Mouse (Mus musculus) erythroblast, embryonic 14.5 days (primary cell): ENCODE results near the gene Mfng. TPM values are rescaled to one million over a fixed set of nuclear protein-coding genes. Genes with fewer than 3 reads are reported as not detected.

ENCODE experiments used
- H3K27me3 ChIP-seq: 2 replicates; pipeline ENCODE4 v1.6.1; 2012; ENCODE audit warnings: inconsistent platforms; ENCODE audit not compliant: control insufficient read depth
- H3K36me3 ChIP-seq: 2 replicates; pipeline ENCODE4 v1.6.1; 2012; ENCODE audit warnings: mild to moderate bottlenecking, inconsistent platforms; ENCODE audit not compliant: control insufficient read depth
- H3K4me1 ChIP-seq: 2 replicates; pipeline ENCODE4 v1.6.1; 2012; ENCODE audit warnings: inconsistent platforms; ENCODE audit not compliant: control insufficient read depth
- H3K4me3 ChIP-seq: replicated peaks from 2 replicates; pipeline ENCODE3; 2012; ENCODE audit warnings: moderate library complexity, mild to moderate bottlenecking, inconsistent platforms
- H3K9me3 ChIP-seq: 2 replicates; pipeline ENCODE4 v1.6.1; 2012; ENCODE audit warnings: low read length, inconsistent platforms, mixed read lengths; ENCODE audit not compliant: control insufficient read depth
- GATA1 ChIP-seq: IDR thresholded peaks from 2 replicates; pipeline ENCODE4 v1.6.1; 2012; ENCODE audit warnings: low read length, inconsistent platforms, mixed read lengths
- TAL1 ChIP-seq: IDR thresholded peaks from 3 replicates; pipeline ENCODE4 v1.6.1; 2012; ENCODE audit warnings: low read length, inconsistent platforms, mixed read lengths
- polyA plus RNA-seq: library from polyadenylated mRNA; stranded (reverse); fragments of >175 nt; gene quantifications from 2 replicates; pipeline ENCODE4 v1.2.3, GENCODE M21; 2012

The Mfng gene
- polyA plus RNA-seq, 1 experiment = 0.13 TPM

DNA sequence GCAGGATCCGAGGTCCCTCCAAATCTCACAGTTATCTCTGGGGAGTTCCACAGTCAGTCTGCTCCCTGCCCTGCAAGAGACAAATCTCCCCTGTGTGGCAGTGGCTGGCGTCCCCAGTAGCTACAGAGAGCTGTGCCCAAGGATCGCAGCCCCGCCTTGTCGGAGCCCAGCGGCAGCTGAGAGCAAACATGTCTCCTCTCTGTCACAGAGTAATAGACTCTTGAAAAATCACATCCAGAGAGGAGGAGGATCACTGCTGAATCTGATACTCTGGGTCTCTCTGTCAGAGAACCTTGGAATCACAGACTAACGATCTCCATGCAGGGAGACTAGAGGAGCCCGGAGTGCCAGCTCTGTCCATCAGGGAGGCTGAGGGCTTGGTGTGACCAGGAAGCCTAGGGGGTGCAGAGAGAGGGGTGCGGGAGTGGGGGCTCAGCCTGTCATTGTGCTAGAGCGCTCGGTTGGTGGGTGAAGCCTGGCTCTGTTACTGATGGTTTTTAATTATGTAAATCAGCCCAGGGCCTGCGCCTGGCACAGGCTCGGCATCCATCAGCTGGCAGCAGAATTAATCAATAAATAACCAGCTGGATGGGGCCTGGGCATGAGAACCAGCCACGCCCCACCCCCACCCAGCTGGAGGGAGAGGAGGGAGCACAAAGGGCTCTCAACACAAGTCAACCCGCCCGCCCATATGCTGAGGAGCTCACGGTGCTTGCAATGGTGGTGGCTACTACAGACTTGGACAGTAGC is 37.7 kb downstream of the Mfng start:
- no peaks in the 10 kb centered on the region for H3K4me1 ChIP-seq
- no peaks in the 10 kb centered on the region for H3K9me3 ChIP-seq
- H3K27me3 ChIP-seq = peaks cover 6% of the 10 kb centered on the region; the same call in 1 of the 2 replicates
- no peak overlapping the region for H3K4me3 ChIP-seq
- TF ChIP-seq GATA1 (no peak), TAL1 (no peak)
- H3K36me3 ChIP-seq = no peaks in the 10 kb centered on the region

DNA sequence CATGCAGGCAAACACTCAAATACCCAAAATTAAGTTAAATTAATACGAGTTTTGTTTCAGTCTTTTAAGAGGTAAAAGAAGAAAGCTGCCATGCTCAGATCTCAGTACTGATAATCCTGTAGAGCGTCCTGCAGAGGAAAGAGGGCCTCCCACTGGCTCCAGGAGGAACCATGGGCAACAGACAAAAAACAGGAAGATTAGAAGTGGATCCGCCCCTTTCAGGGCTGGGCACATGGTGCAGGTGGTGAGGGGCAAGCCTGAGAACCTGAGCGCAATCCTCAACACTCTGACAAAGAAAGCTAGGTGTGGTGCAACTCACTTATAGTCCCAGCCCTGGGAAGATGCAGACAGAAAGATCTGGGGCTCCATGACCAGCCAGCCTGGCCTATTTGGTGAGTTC is 41.4 kb downstream of the Mfng start:
- Histone ChIP-seq H3K36me3 (no peaks in the 10 kb centered on the region), H3K4me1 (no peaks in the 10 kb centered on the region), H3K4me3 (no peak overlapping the region), H3K27me3 (peaks cover 2% of the 10 kb centered on the region; the same call in 1 of the 2 replicates), H3K9me3 (no peaks in the 10 kb centered on the region)
- TF ChIP-seq TAL1 = no peak
- TF ChIP-seq GATA1 = no peak

DNA sequence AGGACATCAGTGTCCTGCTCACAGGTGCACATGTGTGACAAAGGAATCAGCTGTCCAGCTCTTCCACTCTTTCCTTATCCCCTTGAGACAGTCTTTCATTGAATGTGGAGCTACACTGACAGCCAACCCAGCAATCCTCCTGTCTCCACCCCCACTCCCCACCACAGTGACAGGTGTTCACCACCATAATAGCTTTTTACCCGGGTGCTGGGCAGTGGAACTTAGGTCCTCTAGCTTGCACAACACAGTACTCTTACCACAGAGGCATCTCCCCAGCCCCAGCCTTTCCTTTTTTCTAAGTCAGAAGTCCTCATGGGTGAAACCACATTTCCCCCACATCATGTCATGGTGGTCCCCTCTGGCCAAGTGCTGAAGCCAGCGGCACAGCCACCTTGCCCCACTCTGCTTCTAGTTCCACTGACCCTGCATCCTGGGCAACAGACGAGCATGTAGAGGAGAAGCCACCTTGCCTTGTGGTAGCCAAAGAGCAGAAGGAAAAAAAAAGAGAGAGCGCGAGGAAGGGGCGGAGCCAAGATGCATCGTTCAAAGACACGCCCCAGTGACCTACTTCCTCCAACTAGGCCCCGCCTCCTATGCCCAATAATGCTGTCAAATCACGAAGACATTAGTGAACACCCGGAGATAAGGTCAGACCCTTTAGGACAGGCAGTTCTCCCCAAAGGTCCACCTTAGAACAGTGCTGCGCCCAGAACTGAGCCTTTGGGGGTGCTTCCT is 42.8 kb downstream of the Mfng start:
- Histone ChIP-seq H3K36me3 (no peaks in the 10 kb centered on the region), H3K9me3 (no peaks in the 10 kb centered on the region), H3K4me3 (no peak overlapping the region), H3K27me3 (no peaks in the 10 kb centered on the region; the same call in 1 of the 2 replicates), H3K4me1 (no peaks in the 10 kb centered on the region)
- TF ChIP-seq TAL1 = no peak
- TF ChIP-seq GATA1 = no peak

DNA sequence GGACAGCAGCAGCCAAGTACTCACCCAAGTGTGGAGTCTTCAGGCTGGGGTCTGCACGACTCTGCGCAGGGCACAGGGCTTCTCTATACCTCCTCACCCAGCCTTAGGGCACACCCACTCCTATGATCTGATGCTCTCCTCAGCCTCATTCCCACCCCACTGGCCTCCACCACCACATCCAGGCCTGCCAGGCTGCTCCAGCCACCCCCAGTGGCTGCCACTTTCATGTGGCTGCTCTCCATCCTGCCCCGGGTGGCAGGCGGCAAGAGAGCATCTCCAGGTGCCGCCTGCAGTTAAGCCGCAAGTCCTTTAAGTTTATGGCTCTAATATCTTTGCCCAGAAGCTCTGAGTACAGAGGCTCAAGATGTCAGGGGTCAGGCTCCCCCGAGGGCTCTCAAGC is 46.6 kb downstream of the Mfng start:
- Histone ChIP-seq H3K9me3 (no peaks in the 10 kb centered on the region), H3K27me3 (no peaks in the 10 kb centered on the region), H3K36me3 (no peaks in the 10 kb centered on the region), H3K4me1 (no peaks in the 10 kb centered on the region), H3K4me3 (no peak overlapping the region)
- no peak for TF ChIP-seq GATA1
- no peak for TF ChIP-seq TAL1

DNA sequence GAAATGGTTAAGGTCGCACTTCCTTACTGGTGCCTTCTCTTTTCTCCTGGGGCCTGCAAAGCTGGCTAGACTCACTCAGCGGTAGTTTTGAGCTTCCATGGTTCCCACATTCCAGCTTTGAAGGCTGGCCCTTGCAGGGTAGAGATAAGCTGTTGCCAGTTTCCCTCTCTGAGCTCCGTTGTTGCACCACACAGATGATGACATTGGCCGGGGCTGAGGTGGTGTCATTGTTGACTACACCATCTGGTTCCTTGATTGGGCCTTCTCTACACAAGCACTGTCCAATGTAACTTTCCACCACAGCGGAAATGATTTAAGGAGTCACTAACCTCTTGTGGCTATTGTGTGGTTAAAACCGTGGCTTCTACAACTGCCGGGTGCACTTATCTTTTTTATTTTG is 52.7 kb downstream of the Mfng start:
- H3K4me3 ChIP-seq = no peak overlapping the region
- H3K27me3 ChIP-seq = peaks cover 50% of the 10 kb centered on the region
- no peaks in the 10 kb centered on the region for H3K4me1 ChIP-seq
- no peaks in the 10 kb centered on the region for H3K36me3 ChIP-seq
- no peaks in the 10 kb centered on the region for H3K9me3 ChIP-seq
- no peak for TF ChIP-seq TAL1
- no peak for TF ChIP-seq GATA1

DNA sequence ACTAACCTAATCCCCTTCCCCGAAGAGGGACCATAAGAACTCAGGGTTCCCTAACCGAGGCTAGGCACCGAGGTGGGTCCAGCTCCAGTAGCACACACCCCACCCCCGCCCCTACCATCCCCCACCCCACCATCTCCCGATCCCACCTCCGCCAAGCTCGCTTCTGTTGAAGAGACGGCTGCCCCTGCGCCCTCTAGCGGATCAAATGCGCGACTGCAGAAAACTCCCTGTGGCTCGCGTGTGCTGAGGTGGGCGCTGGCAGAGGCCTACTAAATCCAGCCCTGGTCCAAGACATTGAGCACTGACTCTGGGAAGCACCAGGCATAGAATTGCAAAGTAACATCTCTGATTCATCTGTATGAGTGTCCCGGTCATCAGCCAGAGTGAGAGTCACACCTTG is 53.2 kb downstream of the Mfng start:
- Histone ChIP-seq H3K27me3 (peaks cover 55% of the 10 kb centered on the region), H3K36me3 (no peaks in the 10 kb centered on the region), H3K4me1 (no peaks in the 10 kb centered on the region), H3K4me3 (no peak overlapping the region), H3K9me3 (no peaks in the 10 kb centered on the region)
- TF ChIP-seq TAL1 (no peak), GATA1 (no peak)

DNA sequence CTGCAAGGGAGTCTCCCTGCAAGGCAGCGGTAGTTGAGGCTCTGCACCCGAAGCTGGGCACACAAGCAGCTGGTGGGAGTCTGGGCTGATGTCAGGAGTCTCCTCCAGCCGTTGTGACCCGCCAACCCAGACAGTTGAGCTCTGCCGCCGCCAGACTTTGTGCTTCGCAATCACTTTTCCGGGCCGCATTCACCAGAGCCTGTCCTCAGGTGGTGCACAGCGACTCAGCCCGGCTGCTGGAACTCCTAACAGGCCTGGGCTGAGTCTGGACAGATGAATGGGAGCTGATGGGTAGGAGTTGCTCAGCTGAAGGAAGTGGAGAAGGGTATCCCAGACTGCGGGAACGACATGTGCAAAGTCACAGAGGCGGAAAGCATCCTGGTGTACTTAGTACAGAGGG is 53.9 kb downstream of the Mfng start:
- TF ChIP-seq TAL1 (no peak), GATA1 (no peak)
- H3K4me3 ChIP-seq = no peak overlapping the region
- H3K27me3 ChIP-seq = peaks cover 61% of the 10 kb centered on the region

DNA sequence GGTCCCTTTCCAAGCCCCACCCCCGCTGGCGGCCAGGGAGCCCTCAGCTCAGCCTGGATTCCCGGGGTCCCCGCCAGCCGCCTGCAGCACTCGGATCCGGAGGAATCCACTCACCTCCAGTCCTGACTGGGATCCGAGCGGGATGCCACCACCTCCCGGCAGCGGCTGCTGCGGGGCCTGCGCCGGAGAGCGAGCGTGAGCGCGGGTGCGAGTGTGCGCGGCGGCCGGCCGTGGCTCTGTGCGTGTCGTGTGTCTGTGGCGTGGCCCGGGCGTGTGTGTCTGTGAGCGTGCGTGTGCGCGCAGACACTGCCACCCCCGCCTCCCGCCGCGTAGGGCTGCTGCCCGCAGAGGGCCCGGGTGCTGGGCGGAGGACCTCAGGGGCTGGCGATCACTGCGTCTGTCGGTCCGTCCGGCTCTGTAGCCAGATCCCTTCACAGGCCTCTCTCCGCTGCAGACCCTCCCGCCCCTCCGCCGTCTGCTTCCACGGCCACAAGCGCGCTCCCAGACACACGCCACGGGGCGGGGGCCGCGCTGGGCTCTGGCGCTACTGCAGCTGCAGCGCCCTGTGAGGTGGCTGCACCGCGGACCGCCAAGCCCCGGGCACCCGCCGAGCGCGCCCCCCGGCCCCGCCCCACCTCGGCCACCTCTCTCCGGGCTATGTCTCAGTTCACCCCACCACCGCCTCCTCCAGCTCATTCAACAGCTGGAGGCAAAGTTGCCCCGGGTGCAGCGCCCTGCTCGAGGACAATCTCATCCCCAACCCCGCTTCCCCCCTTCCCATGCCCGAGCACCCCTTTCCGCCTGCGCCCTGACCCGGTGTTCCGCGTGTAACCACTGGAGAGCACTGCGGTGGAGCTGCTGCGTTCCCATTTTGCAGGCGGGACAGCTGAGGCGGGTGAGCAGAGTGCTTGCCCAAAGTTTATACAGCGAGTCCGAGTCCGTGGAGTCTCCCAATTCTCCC is 54.7 kb downstream of the Mfng start, which contains the start of gene Elfn2:
Elfn2 (minus strand) TSS at position 482 of the 961 bp plus-strand sequence.
- TF ChIP-seq GATA1 (no peak), TAL1 (no peak)
- Histone ChIP-seq H3K27me3 (peaks cover 69% of the 10 kb centered on the region), H3K4me3 (no peak within 1 kb of the TSS), H3K4me1 (no peaks in the 10 kb centered on the region), H3K36me3 (no peaks in the 10 kb centered on the region), H3K9me3 (no peaks in the 10 kb centered on the region)

More for the DNA sequence above, 53.9 kb downstream of the Mfng start:
- H3K4me1 ChIP-seq = no peaks in the 10 kb centered on the region
- no peaks in the 10 kb centered on the region for H3K36me3 ChIP-seq
- no peaks in the 10 kb centered on the region for H3K9me3 ChIP-seq

DNA sequence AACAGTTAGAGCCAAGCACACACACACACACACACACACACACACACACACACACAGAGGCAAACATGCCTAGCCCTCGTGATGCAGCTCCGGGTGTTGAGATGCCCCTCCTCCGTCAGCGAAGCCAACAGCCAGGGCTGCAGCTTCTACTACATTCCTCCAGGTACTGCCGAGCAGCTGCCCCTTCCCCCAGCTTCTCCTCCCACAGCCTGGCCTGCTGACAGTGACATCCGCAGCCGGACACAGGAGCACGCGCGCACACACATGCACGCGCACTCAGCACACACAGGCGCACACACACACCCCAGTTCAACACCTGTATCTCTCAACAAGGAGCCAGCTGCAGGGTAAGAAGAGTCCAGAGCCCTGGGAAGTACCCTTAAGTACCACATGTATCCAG is 56.3 kb downstream of the Mfng start:
- no peaks in the 10 kb centered on the region for H3K36me3 ChIP-seq
- H3K9me3 ChIP-seq = no peaks in the 10 kb centered on the region
- no peaks in the 10 kb centered on the region for H3K4me1 ChIP-seq
- H3K27me3 ChIP-seq = peaks cover 85% of the 10 kb centered on the region
- TF ChIP-seq TAL1 = no peak
- TF ChIP-seq GATA1 = no peak
- H3K4me3 ChIP-seq = no peak overlapping the region
